Mouse (Mus musculus) heart, embryonic 11.5 days (tissue): ENCODE measurements around the gene Cmtm4. TPM values are rescaled to one million over a fixed set of nuclear protein-coding genes. Genes with fewer than 3 reads are reported as not detected.

Source experiments
- ATAC-seq: fragments of 200-750 bp; cut with Nextera tagmentation; replicated peaks from 2 replicates; pipeline ENCODE4 v1.8.0; 2017; ENCODE audit warnings: moderate library complexity; ENCODE audit not compliant: insufficient number of reproducible peaks, low FRiP score, low TSS enrichment
- H3K27ac ChIP-seq: fragments of 300-500 bp; sonication (generic); 2 replicates; pipeline ENCODE4 v1.5.1; 2014; ENCODE audit warnings: mild to moderate bottlenecking, low read depth, low read length
- H3K27me3 ChIP-seq: fragments of 300-500 bp; sonication (generic); 2 replicates; pipeline ENCODE4 v1.6.1; 2014; ENCODE audit warnings: mild to moderate bottlenecking, low read length, mixed read lengths; ENCODE audit not compliant: control insufficient read depth, insufficient read depth
- H3K36me3 ChIP-seq: fragments of 300-500 bp; sonication (generic); 2 replicates; pipeline ENCODE4 v1.6.1; 2014; ENCODE audit warnings: mild to moderate bottlenecking, low read length, moderate library complexity, mixed read lengths; ENCODE audit not compliant: control insufficient read depth, insufficient read depth
- H3K4me1 ChIP-seq: fragments of 300-500 bp; sonication (generic); 2 replicates; pipeline ENCODE4 v1.6.1; 2014; ENCODE audit warnings: low read length; ENCODE audit not compliant: control insufficient read depth, insufficient read depth
- H3K4me2 ChIP-seq: fragments of 300-500 bp; sonication (generic); 2 replicates; pipeline ENCODE4 v1.6.1; 2014; ENCODE audit warnings: mild to moderate bottlenecking, moderate library complexity
- H3K4me3 ChIP-seq: fragments of 300-500 bp; sonication (generic); 2 replicates; pipeline ENCODE4 v1.5.1; 2014; ENCODE audit warnings: low read depth, low read length
- H3K9ac ChIP-seq: fragments of 300-500 bp; sonication (generic); 2 replicates; pipeline ENCODE4 v1.6.1; 2014; ENCODE audit warnings: mild to moderate bottlenecking, low read depth, low read length, moderate library complexity
- H3K9me3 ChIP-seq: fragments of 300-500 bp; sonication (generic); replicated peaks from 2 replicates; pipeline ENCODE4 v1.6.1; 2016; ENCODE audit warnings: low read length; ENCODE audit not compliant: control insufficient read depth
- WGBS: fragments of 180-500 bp; shearing (Covaris S2); extraction: QIAGEN DNeasy Blood & Tissue Kit; methylation state at CpG from one replicate; pipeline ENCODE4 v1.1.7; 2014; ENCODE audit not compliant: insufficient replicate concordance; 5-methylcytosine and 5-hydroxymethylcytosine counted together
- polyA plus RNA-seq: library from polyadenylated mRNA; unstranded; fragments of >200 nt; fragmentation: Nextera tagmentation; extraction: Ambion mirVana; gene quantifications from 2 replicates; pipeline ENCODE4 v1.2.1, GENCODE M21; 2014

Gene Cmtm4
- polyA plus RNA-seq, 1 experiment from 2014 or later, result 2.2 TPM

- H3K4me3 ChIP-seq, result no peak overlapping the region
- ATAC-seq, result no peak
- peaks cover 15% of the 10 kb centered on the region for H3K4me1 ChIP-seq
- 45% methylated on average over 14 of the region's 14 CpGs for WGBS
- peak overlapping the region; percentile 62 for H3K27ac ChIP-seq
- 0 out of 2 replicates have a peak overlapping the region, but pooled peaks have one; percentile 2 for H3K9ac ChIP-seq
- no peaks in the 10 kb centered on the region for H3K27me3 ChIP-seq
- no peaks in the 10 kb centered on the region for H3K36me3 ChIP-seq
- H3K9me3 ChIP-seq, result no peaks in the 10 kb centered on the region
- H3K4me2 ChIP-seq, result peak overlapping the region; percentile 6
Measured at GRCm38 (mm10) chr8:104374864-104375846, 20.5 kb downstream of the Cmtm4 start.

- Histone ChIP-seq H3K9me3 (no peaks in the 10 kb centered on the region), H3K36me3 (no peaks in the 10 kb centered on the region), H3K27ac (no peak overlapping the region), H3K27me3 (no peaks in the 10 kb centered on the region), H3K9ac (no peak overlapping the region), H3K4me3 (no peak overlapping the region), H3K4me1 (peaks cover 15% of the 10 kb centered on the region), H3K4me2 (no peak overlapping the region)
- WGBS, result 78% methylated on average over 11 of the region's 11 CpGs
- ATAC-seq, result no peak
Measured at GRCm38 (mm10) chr8:104374269-104374668, 21.3 kb downstream of the Cmtm4 start.

GRCm38 (mm10) chr8:104373779-104374178, 21.8 kb downstream of the Cmtm4 start:
- no peak for ATAC-seq
- no peak overlapping the region for H3K4me3 ChIP-seq
- H3K4me2 ChIP-seq, result no peak overlapping the region
- no peaks in the 10 kb centered on the region for H3K27me3 ChIP-seq
- H3K36me3 ChIP-seq, result no peaks in the 10 kb centered on the region
- H3K27ac ChIP-seq, result no peak overlapping the region
- WGBS, result 75% methylated on average over 11 of the region's 11 CpGs
- H3K9me3 ChIP-seq, result no peaks in the 10 kb centered on the region
- H3K9ac ChIP-seq, result no peak overlapping the region
- H3K4me1 ChIP-seq, result peaks cover 15% of the 10 kb centered on the region

GRCm38 (mm10) chr8:104371121-104371520, 24.5 kb downstream of the Cmtm4 start:
- Histone ChIP-seq H3K27me3 (no peaks in the 10 kb centered on the region), H3K4me1 (peaks cover 15% of the 10 kb centered on the region), H3K27ac (no peak overlapping the region), H3K4me3 (no peak overlapping the region), H3K36me3 (no peaks in the 10 kb centered on the region), H3K4me2 (no peak overlapping the region), H3K9ac (no peak overlapping the region), H3K9me3 (no peaks in the 10 kb centered on the region)
- WGBS, result 85% methylated on average over 6 of the region's 6 CpGs
- ATAC-seq, result no peak

GRCm38 (mm10) chr8:104370071-104370470, 25.5 kb downstream of the Cmtm4 start:
- Histone ChIP-seq H3K4me2 (no peak overlapping the region), H3K27ac (no peak overlapping the region), H3K4me3 (no peak overlapping the region), H3K9me3 (peaks cover 6% of the 10 kb centered on the region; the same call in 1 of the 2 replicates), H3K27me3 (no peaks in the 10 kb centered on the region), H3K9ac (no peak overlapping the region), H3K36me3 (no peaks in the 10 kb centered on the region), H3K4me1 (peaks cover 7% of the 10 kb centered on the region)
- ATAC-seq, result no peak
- WGBS, result 76% methylated on average over 6 of the region's 6 CpGs

GRCm38 (mm10) chr8:104369591-104369990, 26.0 kb downstream of the Cmtm4 start:
- H3K27ac ChIP-seq, result no peak overlapping the region
- whole genome bisulfite sequencing, result 83% methylated on average over 12 of the region's 12 CpGs
- H3K4me2 ChIP-seq, result no peak overlapping the region
- H3K4me3 ChIP-seq, result no peak overlapping the region
- H3K36me3 ChIP-seq, result no peaks in the 10 kb centered on the region
- H3K4me1 ChIP-seq, result peaks cover 3% of the 10 kb centered on the region
- no peak for ATAC-seq
- peaks cover 6% of the 10 kb centered on the region; the same call in 1 of the 2 replicates for H3K9me3 ChIP-seq
- H3K9ac ChIP-seq, result no peak overlapping the region
- no peaks in the 10 kb centered on the region for H3K27me3 ChIP-seq

GRCm38 (mm10) chr8:104367398-104367797, 28.2 kb downstream of the Cmtm4 start:
- Histone ChIP-seq H3K4me1 (no peaks in the 10 kb centered on the region), H3K36me3 (no peaks in the 10 kb centered on the region), H3K27me3 (no peaks in the 10 kb centered on the region), H3K9ac (no peak overlapping the region), H3K27ac (no peak overlapping the region), H3K4me2 (no peak overlapping the region), H3K4me3 (no peak overlapping the region), H3K9me3 (peaks cover 6% of the 10 kb centered on the region; the same call in 1 of the 2 replicates)
- 71% methylated on average over 5 of the region's 5 CpGs for WGBS
- no peak for ATAC-seq

- ATAC-seq, result no peak
- H3K9me3 ChIP-seq, result peaks cover 6% of the 10 kb centered on the region; the same call in 1 of the 2 replicates
- no peak overlapping the region for H3K27ac ChIP-seq
- 91% methylated on average over 9 of the region's 9 CpGs for WGBS
- no peaks in the 10 kb centered on the region for H3K36me3 ChIP-seq
- H3K9ac ChIP-seq, result no peak overlapping the region
- H3K4me1 ChIP-seq, result no peaks in the 10 kb centered on the region
- H3K4me2 ChIP-seq, result no peak overlapping the region
- H3K4me3 ChIP-seq, result no peak overlapping the region
- no peaks in the 10 kb centered on the region for H3K27me3 ChIP-seq
Measured at GRCm38 (mm10) chr8:104365695-104366094, 29.9 kb downstream of the Cmtm4 start.
